In genomic region chr16:50185041-50185440, GRCm38 (mm10) we compare ENCODE assay signal across 9 mouse cellular contexts.
DNase-seq lines count a peak whose midpoint lies in the region; ATAC-seq lines count a peak whose summit lies in the region.
"Had no signal": no experiment of that assay in that cellular context is flagged by ENCODE, and none has a peak within 500 bp of the region (broad histone marks: within the 10 kb centered on the region; RNA-seq: fewer than 3 reads in every experiment).

No protein-coding gene starts in this region.

- no peak overlapping the region for H3K4me3 ChIP-seq in embryonic facial prominence, embryonic 15.5 days (replicated peaks)
- no peak overlapping the region for H3K4me3 ChIP-seq in hindbrain, embryonic 14.5 days (replicated peaks; ENCODE audit: low read length)
- no peak overlapping the region for H3K4me3 ChIP-seq in limb, embryonic 13.5 days
- H3K4me3 ChIP-seq: erythroblast, embryonic 14.5 days had no signal

- DNase-seq in cerebellum, adult 9-11 months: peak; percentile 7
- peak; percentile 70 for DNase-seq in Muller cell, postnatal 12 days (ENCODE audit: inconsistent ontology term)
- DNase-seq in hindbrain, embryonic 14.5 days (ENCODE audit: low spot score): peak; percentile 52
- peak; percentile 76 for DNase-seq in retina, postnatal 1 day
- DNase-seq in spleen, postnatal 4 days (ENCODE audit: low spot score in 2 of 2): no peak

- H3K9me3 ChIP-seq in embryonic facial prominence, embryonic 15.5 days (replicated peaks): no peaks in the 10 kb centered on the region
- H3K9me3 ChIP-seq in hindbrain, embryonic 14.5 days (ENCODE audit: control insufficient read depth, low read length): no peaks in the 10 kb centered on the region
- no peaks in the 10 kb centered on the region for H3K9me3 ChIP-seq in limb, embryonic 13.5 days

- H3K27me3 ChIP-seq in embryonic facial prominence, embryonic 15.5 days: no peaks in the 10 kb centered on the region
- no peaks in the 10 kb centered on the region for H3K27me3 ChIP-seq in hindbrain, embryonic 14.5 days (ENCODE audit: control insufficient read depth, insufficient read depth, low read length)
- H3K27me3 ChIP-seq in limb, embryonic 13.5 days: no peaks in the 10 kb centered on the region

- no peak for ATAC-seq in cerebellum, adult (ENCODE audit: insufficient number of reproducible peaks, low FRiP score, low TSS enrichment)
- peak; percentile 18; the same call in 1 of the 2 replicates for ATAC-seq in embryonic facial prominence, embryonic 15.5 days (ENCODE audit: insufficient number of reproducible peaks, low FRiP score, low TSS enrichment, low read depth)
- ATAC-seq in hindbrain, embryonic 14.5 days (ENCODE audit: low FRiP score): peak; percentile 57; the same call in 1 of the 2 replicates
- ATAC-seq in limb, embryonic 13.5 days (ENCODE audit: low FRiP score, low read depth): peak; percentile 66

- H3K4me1 ChIP-seq in embryonic facial prominence, embryonic 15.5 days: 0 out of 2 replicates have a peak, but pooled peaks cover 3% of the 10 kb centered on the region
- H3K4me1 ChIP-seq in hindbrain, embryonic 14.5 days (replicated peaks; ENCODE audit: control insufficient read depth, insufficient read depth, low read length): no peaks in the 10 kb centered on the region
- H3K4me1 ChIP-seq in limb, embryonic 13.5 days: peaks cover 12% of the 10 kb centered on the region

- no peak overlapping the region for H3K9ac ChIP-seq in embryonic facial prominence, embryonic 15.5 days
- no peak overlapping the region for H3K9ac ChIP-seq in hindbrain, embryonic 14.5 days
- no peak overlapping the region for H3K9ac ChIP-seq in limb, embryonic 13.5 days

- no peaks in the 10 kb centered on the region for H3K36me3 ChIP-seq in embryonic facial prominence, embryonic 15.5 days
- no peaks in the 10 kb centered on the region for H3K36me3 ChIP-seq in hindbrain, embryonic 14.5 days (replicated peaks; ENCODE audit: control insufficient read depth, insufficient read depth)
- H3K36me3 ChIP-seq in limb, embryonic 13.5 days: no peaks in the 10 kb centered on the region

- H3K27ac ChIP-seq in embryonic facial prominence, embryonic 15.5 days (replicated peaks): no peak overlapping the region
- no peak overlapping the region for H3K27ac ChIP-seq in hindbrain, embryonic 14.5 days
- H3K27ac ChIP-seq in limb, embryonic 13.5 days: no peak overlapping the region

- 13% methylated on average over 5 of the region's 5 CpGs for WGBS in embryonic facial prominence, embryonic 15.5 days
- 12% methylated on average over 5 of the region's 5 CpGs for WGBS in hindbrain, embryonic 14.5 days
- WGBS in limb, embryonic 13.5 days: 10% methylated on average over 5 of the region's 5 CpGs

- H3K4me2 ChIP-seq in embryonic facial prominence, embryonic 15.5 days (replicated peaks): no peak overlapping the region
- no peak overlapping the region for H3K4me2 ChIP-seq in hindbrain, embryonic 14.5 days (replicated peaks)
- H3K4me2 ChIP-seq in limb, embryonic 13.5 days (replicated peaks): no peak overlapping the region

Comparison
In these comparisons a context has a peak if more than half of its experiments do, and no peak if none do; other contexts are left out.
1. DNase-seq: peak in cerebellum, adult 9-11 months (single experiment), Muller cell, postnatal 12 days (single experiment), hindbrain, embryonic 14.5 days (single experiment) and retina, postnatal 1 day (single experiment); none in spleen, postnatal 4 days (0 of 2).